Comparison of ENCODE assay signal across 8 mouse cellular contexts in genomic region chr11:70655571-70656455, GRCm38 (mm10). TPM values are rescaled to one million over a fixed set of nuclear protein-coding genes. Genes with fewer than 3 reads are reported as not detected.
DNase-seq lines count a peak whose midpoint lies in the region; ATAC-seq lines count a peak whose summit lies in the region.

No protein-coding gene starts in this region.

- peak; percentile 54 for DNase-seq in left cerebral cortex, postnatal 4 days
- DNase-seq in left cerebral cortex, adult 18-20 months (ENCODE audit: low spot score in 2 of 2): no peak
- DNase-seq in embryo, embryonic 9.5 days (ENCODE audit: extremely low spot score): peak; percentile 82
- DNase-seq in heart, embryonic 10.5 days (ENCODE audit: low spot score): peak; percentile 89
- DNase-seq in lung, postnatal 14 days: peak; percentile 51
- DNase-seq in spleen, postnatal 10 days (ENCODE audit: low spot score in 2 of 2): peak; percentile 65 to 68
- DNase-seq in frontal cortex, postnatal 25 days (ENCODE audit: low spot score in 2 of 2): no peak

- H3K36me3 ChIP-seq in heart, embryonic 10.5 days: peaks cover 48% of the 10 kb centered on the region
- H3K36me3 ChIP-seq in kidney, embryonic 14.5 days (ENCODE audit: control insufficient read depth, insufficient read depth, low read length): peaks cover 23% of the 10 kb centered on the region

- peak; percentile 51 for ATAC-seq in kidney, embryonic 14.5 days (ENCODE audit: low FRiP score, low TSS enrichment)

- under 1% methylated on average over 61 of the region's 61 CpGs for WGBS in heart, embryonic 10.5 days
- WGBS in kidney, embryonic 14.5 days: under 1% methylated on average over 61 of the region's 61 CpGs

- intact Hi-C loops in left cerebral cortex, postnatal 4 days (cut with DNase I): no loop called here

- H3K27me3 ChIP-seq in heart, embryonic 10.5 days (ENCODE audit: insufficient read depth, poor library complexity, severe bottlenecking): no peaks in the 10 kb centered on the region
- H3K27me3 ChIP-seq in kidney, embryonic 14.5 days (ENCODE audit: control insufficient read depth, insufficient read depth, low read length): no peaks in the 10 kb centered on the region

- H3K9me3 ChIP-seq in heart, embryonic 10.5 days: no peaks in the 10 kb centered on the region
- no peaks in the 10 kb centered on the region for H3K9me3 ChIP-seq in kidney, embryonic 14.5 days (ENCODE audit: control insufficient read depth, low read length)

- peak overlapping the region; percentile 97 for H3K27ac ChIP-seq in heart, embryonic 10.5 days
- peak overlapping the region; percentile 99 for H3K27ac ChIP-seq in kidney, embryonic 14.5 days (ENCODE audit: low read depth, low read length)

- H3K9ac ChIP-seq in kidney, embryonic 14.5 days (ENCODE audit: low read depth, low read length): peak overlapping the region; percentile 95

- H3K4me2 ChIP-seq in kidney, embryonic 14.5 days (replicated peaks; ENCODE audit: low read depth, low read length): peak overlapping the region; percentile 71

- peaks cover 60% of the 10 kb centered on the region for H3K4me1 ChIP-seq in heart, embryonic 10.5 days
- peaks cover 44% of the 10 kb centered on the region for H3K4me1 ChIP-seq in kidney, embryonic 14.5 days (ENCODE audit: control insufficient read depth, insufficient read depth, low read length)

- peak overlapping the region; percentile 100 for H3K4me3 ChIP-seq in heart, embryonic 10.5 days
- H3K4me3 ChIP-seq in kidney, embryonic 14.5 days (ENCODE audit: low read length): peak overlapping the region; percentile 93

RNA-seq across cellular contexts. Expression of gene Eno3, which starts 1.2 kb away (rescaled TPM):
- 1 to 10 TPM; 8.1 to 9.3 TPM for total RNA-seq in left cerebral cortex, postnatal 4 days (2021)
- total RNA-seq in left cerebral cortex, adult 18-20 months (2021): 1 to 10 TPM; 7.3 to 8.8 TPM
- polyA plus RNA-seq in heart, embryonic 10.5 days (2016; fragmentation: Nextera tagmentation; extraction: Ambion mirVana): 188 and 256 TPM in 2 replicates
- 22.4 and 26.8 TPM in 2 replicates for polyA plus RNA-seq in kidney, embryonic 14.5 days (2014; fragmentation: Nextera tagmentation; extraction: Ambion mirVana)

RNA-seq across cellular contexts. Expression of gene Pfn1, which starts 1.4 kb away (rescaled TPM):
- 100 to 1,000 TPM; 319 to 321 TPM for total RNA-seq in left cerebral cortex, postnatal 4 days (2021)
- 100 to 1,000 TPM; 224 to 231 TPM for total RNA-seq in left cerebral cortex, adult 18-20 months (2021)
- 2,022 and 2,208 TPM in 2 replicates for polyA plus RNA-seq in heart, embryonic 10.5 days (2016; fragmentation: Nextera tagmentation; extraction: Ambion mirVana)
- 1,900 and 2,186 TPM in 2 replicates for polyA plus RNA-seq in kidney, embryonic 14.5 days (2014; fragmentation: Nextera tagmentation; extraction: Ambion mirVana)

RNA-seq across cellular contexts. Expression of gene Slc25a11, which starts 8.5 kb away (rescaled TPM):
- total RNA-seq in left cerebral cortex, postnatal 4 days (2021): 10 to 100 TPM; 88.6 to 92.5 TPM
- 100 to 1,000 TPM; 120 to 124 TPM for total RNA-seq in left cerebral cortex, adult 18-20 months (2021)
- polyA plus RNA-seq in heart, embryonic 10.5 days (2016; fragmentation: Nextera tagmentation; extraction: Ambion mirVana): 207 and 246 TPM in 2 replicates
- polyA plus RNA-seq in kidney, embryonic 14.5 days (2014; fragmentation: Nextera tagmentation; extraction: Ambion mirVana): 153 and 171 TPM in 2 replicates

RNA-seq across cellular contexts. Expression of gene Rnf167, which starts 8.8 kb away (rescaled TPM):
- 10 to 100 TPM; 52.1 to 52.3 TPM for total RNA-seq in left cerebral cortex, postnatal 4 days (2021)
- total RNA-seq in left cerebral cortex, adult 18-20 months (2021): 10 to 100 TPM; 86.4 to 90.1 TPM
- 68.3 and 74.4 TPM in 2 replicates for polyA plus RNA-seq in heart, embryonic 10.5 days (2016; fragmentation: Nextera tagmentation; extraction: Ambion mirVana)
- 83.0 and 109 TPM in 2 replicates for polyA plus RNA-seq in kidney, embryonic 14.5 days (2014; fragmentation: Nextera tagmentation; extraction: Ambion mirVana)

RNA-seq across cellular contexts. Expression of gene Spag7, which starts 13.4 kb away (rescaled TPM):
- 10 to 100 TPM; 50.6 to 56.8 TPM for total RNA-seq in left cerebral cortex, postnatal 4 days (2021)
- total RNA-seq in left cerebral cortex, adult 18-20 months (2021): 10 to 100 TPM; 47.5 to 52.8 TPM
- 204 and 209 TPM in 2 replicates for polyA plus RNA-seq in heart, embryonic 10.5 days (2016; fragmentation: Nextera tagmentation; extraction: Ambion mirVana)
- 177 and 230 TPM in 2 replicates for polyA plus RNA-seq in kidney, embryonic 14.5 days (2014; fragmentation: Nextera tagmentation; extraction: Ambion mirVana)

Comparison
In these comparisons a context has a peak if more than half of its experiments do, and no peak if none do; other contexts are left out.
1. DNase-seq: peak in left cerebral cortex, postnatal 4 days (single experiment), embryo, embryonic 9.5 days (single experiment), heart, embryonic 10.5 days (single experiment), lung, postnatal 14 days (single experiment) and spleen, postnatal 10 days (2 of 2); none in left cerebral cortex, adult 18-20 months (0 of 2) and frontal cortex, postnatal 25 days (0 of 2).